Mouse (Mus musculus) embryonic facial prominence, embryonic 12.5 days (tissue): ENCODE results near the gene Adra2b. TPM values are rescaled to one million over a fixed set of nuclear protein-coding genes. Genes with fewer than 3 reads are reported as not detected.

ENCODE experiments used
- ATAC-seq: fragments of 200-750 bp; cut with Nextera tagmentation; 2 replicates; pipeline ENCODE4 v1.8.0; 2017; ENCODE audit not compliant: insufficient number of reproducible peaks, insufficient read depth, low FRiP score, low TSS enrichment
- H3K27ac ChIP-seq: fragments of 300-500 bp; sonication (generic); 2 replicates; pipeline ENCODE4 v1.5.1; 2016; ENCODE audit warnings: mild to moderate bottlenecking
- H3K27me3 ChIP-seq: fragments of 300-500 bp; sonication (generic); 2 replicates; pipeline ENCODE4 v1.6.1; 2016; ENCODE audit warnings: mild to moderate bottlenecking, moderate library complexity
- H3K36me3 ChIP-seq: fragments of 300-500 bp; sonication (generic); 2 replicates; pipeline ENCODE4 v1.6.1; 2016; ENCODE audit warnings: mild to moderate bottlenecking
- H3K4me1 ChIP-seq: fragments of 300-500 bp; sonication (generic); 2 replicates; pipeline ENCODE4 v1.6.1; 2016
- H3K4me2 ChIP-seq: fragments of 300-500 bp; sonication (generic); replicated peaks from 2 replicates; pipeline ENCODE4 v1.6.1; 2016; ENCODE audit warnings: mild to moderate bottlenecking, moderate library complexity
- H3K4me3 ChIP-seq: fragments of 300-500 bp; sonication (generic); 2 replicates; pipeline ENCODE4 v1.5.1; 2016; ENCODE audit warnings: mild to moderate bottlenecking
- H3K9ac ChIP-seq: fragments of 300-500 bp; sonication (generic); 2 replicates; pipeline ENCODE4 v1.6.1; 2016; ENCODE audit warnings: mild to moderate bottlenecking, moderate library complexity
- H3K9me3 ChIP-seq: fragments of 300-500 bp; sonication (generic); 2 replicates; pipeline ENCODE4 v1.6.1; 2016; ENCODE audit warnings: mild to moderate bottlenecking, moderate library complexity
- WGBS: fragments of 180-500 bp; shearing (Covaris S2); methylation state at CpG from one replicate; pipeline ENCODE4 v1.1.7; 2016; 5-methylcytosine and 5-hydroxymethylcytosine counted together
- polyA plus RNA-seq: library from polyadenylated mRNA; unstranded; fragments of >200 nt; fragmentation: Nextera tagmentation; extraction: Ambion mirVana; gene quantifications from 2 replicates; pipeline ENCODE4 v1.2.1, GENCODE M21; 2016

Gene Adra2b
- polyA plus RNA-seq = 1.7 and 1.8 TPM in 2 replicates

DNA sequence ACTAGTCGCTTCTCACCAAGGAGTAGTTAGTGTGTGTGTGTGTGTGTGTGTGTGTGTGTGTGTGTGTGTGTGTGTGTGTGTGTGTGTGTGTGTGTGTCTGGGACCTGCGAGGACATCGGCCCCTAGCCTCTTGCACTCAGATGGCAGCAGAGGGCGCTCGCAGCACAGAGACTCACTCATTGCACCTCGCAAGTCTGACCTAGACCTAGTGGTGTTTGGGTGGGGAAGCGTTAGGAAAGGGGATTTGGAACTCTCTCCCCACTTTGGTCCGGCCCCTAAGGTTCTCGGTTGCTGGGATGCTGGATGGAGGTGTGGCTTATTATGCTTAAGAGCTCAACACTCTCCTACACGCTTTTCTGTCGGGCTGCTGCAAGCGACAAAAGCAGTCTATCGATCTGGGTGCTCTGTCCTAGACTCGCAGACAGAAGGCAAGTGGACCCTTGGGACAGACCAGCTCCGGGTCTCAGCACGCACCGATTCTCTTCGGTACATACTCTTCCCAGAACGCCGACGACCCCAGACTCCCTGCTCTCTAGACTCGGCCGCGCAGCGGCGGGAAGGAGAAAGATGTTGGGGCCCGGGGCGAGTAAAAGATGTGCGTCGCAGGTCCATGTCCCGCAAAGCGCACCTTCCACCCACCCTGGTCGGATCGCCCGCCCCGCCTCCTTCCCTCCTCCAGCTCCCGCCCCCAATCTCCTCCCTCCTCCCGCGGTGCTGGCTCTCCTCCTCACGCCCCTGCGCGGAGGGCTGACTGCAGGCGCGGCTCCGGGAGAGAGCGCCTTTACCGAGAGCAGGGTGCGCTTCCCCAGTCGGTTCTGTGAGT is at the start of gene Adra2b:
TSS of gene Adra2b (plus strand) at position 750 of the 823 bp plus-strand sequence.
- Histone ChIP-seq H3K36me3 (no peaks in the 10 kb centered on the region), H3K4me1 (peaks cover 13% of the 10 kb centered on the region; the same call in 1 of the 2 replicates), H3K4me2 (peak within 1 kb of the TSS; percentile 74), H3K4me3 (peak within 1 kb of the TSS; percentile 43), H3K9ac (peak within 1 kb of the TSS; percentile 42), H3K9me3 (no peaks in the 10 kb centered on the region), H3K27ac (no peak within 1 kb of the TSS), H3K27me3 (peaks cover 65% of the 10 kb centered on the region)
- WGBS = 1% methylated on average over 47 of the region's 49 CpGs
- peak; percentile 52; the same call in 1 of the 2 replicates for ATAC-seq

DNA sequence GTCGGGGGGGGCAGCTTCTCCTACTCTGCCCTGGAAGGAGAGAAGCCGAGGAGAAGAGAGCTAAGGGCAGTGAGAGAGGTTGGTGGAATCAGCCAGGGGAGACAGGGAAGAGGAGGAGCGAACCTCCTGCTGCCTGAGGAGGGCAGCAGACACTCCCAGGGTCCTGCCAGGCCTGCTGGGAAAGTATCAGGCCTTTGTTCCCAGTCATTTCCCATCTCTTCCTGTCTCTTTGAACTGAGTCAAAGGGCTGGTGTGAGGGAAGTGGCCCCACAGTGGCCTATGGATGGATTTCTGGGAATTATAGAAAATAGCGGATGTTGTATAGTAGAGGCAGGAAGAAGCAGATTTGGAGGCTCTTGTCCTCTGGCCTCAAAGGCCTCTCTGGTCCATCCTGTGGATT is 49.1 kb upstream of the Adra2b start:
- Histone ChIP-seq H3K4me2 (no peak overlapping the region), H3K27ac (no peak overlapping the region), H3K36me3 (no peaks in the 10 kb centered on the region), H3K27me3 (no peaks in the 10 kb centered on the region), H3K4me1 (no peaks in the 10 kb centered on the region), H3K9me3 (no peaks in the 10 kb centered on the region), H3K9ac (no peak overlapping the region), H3K4me3 (no peak overlapping the region)
- ATAC-seq = no peak
- WGBS = 47% methylated on average over 4 of the region's 4 CpGs

DNA sequence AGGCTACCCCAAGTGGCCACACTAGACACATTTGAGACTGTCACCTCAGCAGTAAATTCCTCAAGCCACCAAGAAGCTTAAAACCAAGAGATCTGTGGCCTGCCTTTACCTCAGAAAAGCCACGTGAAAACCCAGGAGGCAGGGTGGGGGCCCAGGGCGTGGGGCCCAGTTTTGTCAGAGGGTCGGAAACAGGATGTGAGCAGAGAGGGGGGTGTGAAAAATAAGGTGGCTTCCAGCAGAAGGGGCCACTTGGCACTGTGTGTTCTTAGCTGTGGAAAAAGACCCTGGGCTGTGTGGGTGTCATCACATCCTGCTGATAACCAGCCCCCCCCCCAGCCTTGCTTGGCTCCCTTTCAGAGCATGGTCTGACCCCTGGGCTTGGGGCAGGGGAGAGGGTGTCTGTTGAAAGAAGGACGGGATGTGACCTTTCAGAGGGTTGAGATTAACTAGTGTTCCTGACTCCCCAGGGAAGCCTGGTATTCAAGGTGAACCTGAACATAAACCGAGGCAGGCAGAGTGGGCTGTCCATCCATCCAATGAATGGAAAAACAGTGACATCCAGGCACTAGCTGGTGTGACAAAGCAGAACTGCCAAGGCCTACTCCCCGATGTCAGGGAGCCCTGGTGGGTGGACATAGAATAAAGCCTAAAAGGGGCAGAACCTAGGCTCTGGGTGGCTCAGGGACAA is 48.4 kb upstream of the Adra2b start:
- no peak for ATAC-seq

DNA sequence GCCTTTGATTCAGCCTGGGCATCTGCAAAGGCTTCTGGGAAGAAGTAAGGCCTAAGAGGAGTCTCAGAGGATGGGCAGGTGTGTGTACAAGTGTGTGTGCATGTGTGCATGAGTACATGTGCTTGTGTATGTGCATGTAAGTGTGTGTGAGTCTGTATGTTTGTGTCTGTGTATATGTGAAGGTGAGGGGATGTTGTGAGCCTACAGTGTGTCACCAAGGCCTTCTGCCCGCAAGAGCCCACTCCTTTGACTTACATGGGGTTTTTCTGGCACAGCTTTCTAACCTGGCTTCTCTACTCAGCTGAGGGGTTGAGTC is 47.9 kb upstream of the Adra2b start:
- 94% methylated on average over 1 of the region's 1 CpGs for WGBS

More for the DNA sequence above, 48.4 kb upstream of the Adra2b start:
- WGBS = 72% methylated on average over 6 of the region's 6 CpGs
- Histone ChIP-seq H3K4me3 (no peak overlapping the region), H3K9ac (no peak overlapping the region), H3K36me3 (no peaks in the 10 kb centered on the region), H3K4me1 (no peaks in the 10 kb centered on the region), H3K9me3 (no peaks in the 10 kb centered on the region), H3K27ac (no peak overlapping the region), H3K27me3 (no peaks in the 10 kb centered on the region), H3K4me2 (no peak overlapping the region)

DNA sequence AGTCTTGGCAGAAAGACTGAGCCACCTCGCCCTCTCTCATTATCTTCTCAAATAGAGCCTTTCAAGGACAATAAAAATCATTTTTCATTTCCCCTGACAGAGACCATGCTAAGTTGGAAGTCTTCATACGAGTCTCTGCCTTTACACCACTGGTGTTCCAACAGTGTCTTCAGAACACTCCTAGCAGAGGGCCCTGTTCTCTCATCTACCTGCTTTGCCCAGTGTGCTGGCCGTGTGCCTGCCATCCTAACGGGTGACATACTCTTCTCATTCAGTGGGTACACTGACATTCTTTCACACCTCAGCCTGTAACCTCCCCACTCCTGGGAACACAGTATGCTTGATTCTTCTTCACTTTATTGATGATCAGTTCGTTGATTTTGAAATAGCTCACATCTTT is 46.6 kb upstream of the Adra2b start:
- Histone ChIP-seq H3K27ac (no peak overlapping the region), H3K9ac (no peak overlapping the region), H3K4me2 (no peak overlapping the region), H3K36me3 (no peaks in the 10 kb centered on the region), H3K4me1 (no peaks in the 10 kb centered on the region), H3K27me3 (no peaks in the 10 kb centered on the region), H3K9me3 (no peaks in the 10 kb centered on the region), H3K4me3 (no peak overlapping the region)
- ATAC-seq = no peak
- WGBS = 76% methylated on average over 5 of the region's 5 CpGs

More for the DNA sequence above, 47.9 kb upstream of the Adra2b start:
- Histone ChIP-seq H3K27me3 (no peaks in the 10 kb centered on the region), H3K4me1 (no peaks in the 10 kb centered on the region), H3K4me3 (no peak overlapping the region), H3K4me2 (no peak overlapping the region), H3K36me3 (no peaks in the 10 kb centered on the region), H3K9ac (no peak overlapping the region), H3K9me3 (no peaks in the 10 kb centered on the region), H3K27ac (no peak overlapping the region)
- no peak for ATAC-seq

DNA sequence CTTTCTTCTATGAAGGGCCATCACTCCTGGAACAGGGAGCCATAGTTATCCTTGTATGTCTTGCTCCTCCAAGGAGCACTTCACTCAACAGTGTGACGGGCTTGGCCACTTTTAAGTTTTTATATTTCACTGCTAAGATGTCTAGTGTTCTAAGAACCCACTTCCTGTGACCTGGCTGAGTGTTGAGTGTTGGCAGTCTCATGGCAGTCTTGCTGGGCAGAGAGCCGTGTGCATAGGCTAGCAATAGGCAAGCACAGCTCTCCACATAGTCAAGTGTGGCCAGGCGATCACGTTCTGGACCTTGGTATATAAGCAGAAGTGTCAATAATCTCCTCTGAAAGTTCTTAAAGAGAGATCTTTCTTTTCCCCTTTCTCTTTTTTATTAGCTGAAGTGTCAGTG is 44.9 kb upstream of the Adra2b start:
- Histone ChIP-seq H3K4me3 (no peak overlapping the region), H3K36me3 (no peaks in the 10 kb centered on the region), H3K9ac (no peak overlapping the region), H3K9me3 (no peaks in the 10 kb centered on the region), H3K4me1 (no peaks in the 10 kb centered on the region), H3K27ac (no peak overlapping the region), H3K4me2 (no peak overlapping the region), H3K27me3 (no peaks in the 10 kb centered on the region)
- WGBS = 81% methylated on average over 4 of the region's 4 CpGs
- no peak for ATAC-seq

DNA sequence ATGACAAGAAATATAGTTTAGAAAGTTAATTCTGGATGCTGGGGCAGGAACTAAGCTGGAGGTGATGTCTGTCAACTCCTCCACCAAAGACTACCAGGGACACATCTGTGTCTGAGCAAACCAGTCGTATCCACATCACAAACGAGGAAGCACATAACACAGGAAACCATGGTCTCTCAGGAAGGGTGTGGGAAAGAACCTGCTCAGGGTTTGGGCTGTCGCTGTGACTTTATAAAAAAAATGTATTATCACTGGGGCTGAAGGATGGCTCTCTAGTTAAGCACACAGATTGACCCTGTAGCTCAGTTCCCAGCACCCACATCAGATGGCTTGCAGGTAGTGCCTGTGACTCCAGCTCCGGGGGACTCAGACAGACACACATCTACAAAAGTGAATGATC is 43.9 kb upstream of the Adra2b start:
- Histone ChIP-seq H3K9me3 (no peaks in the 10 kb centered on the region), H3K4me1 (peaks cover 6% of the 10 kb centered on the region; the same call in 1 of the 2 replicates), H3K27me3 (no peaks in the 10 kb centered on the region), H3K36me3 (no peaks in the 10 kb centered on the region), H3K4me3 (no peak overlapping the region), H3K9ac (no peak overlapping the region), H3K4me2 (no peak overlapping the region), H3K27ac (no peak overlapping the region)
- 74% methylated on average over 4 of the region's 4 CpGs for WGBS
- ATAC-seq = no peak

DNA sequence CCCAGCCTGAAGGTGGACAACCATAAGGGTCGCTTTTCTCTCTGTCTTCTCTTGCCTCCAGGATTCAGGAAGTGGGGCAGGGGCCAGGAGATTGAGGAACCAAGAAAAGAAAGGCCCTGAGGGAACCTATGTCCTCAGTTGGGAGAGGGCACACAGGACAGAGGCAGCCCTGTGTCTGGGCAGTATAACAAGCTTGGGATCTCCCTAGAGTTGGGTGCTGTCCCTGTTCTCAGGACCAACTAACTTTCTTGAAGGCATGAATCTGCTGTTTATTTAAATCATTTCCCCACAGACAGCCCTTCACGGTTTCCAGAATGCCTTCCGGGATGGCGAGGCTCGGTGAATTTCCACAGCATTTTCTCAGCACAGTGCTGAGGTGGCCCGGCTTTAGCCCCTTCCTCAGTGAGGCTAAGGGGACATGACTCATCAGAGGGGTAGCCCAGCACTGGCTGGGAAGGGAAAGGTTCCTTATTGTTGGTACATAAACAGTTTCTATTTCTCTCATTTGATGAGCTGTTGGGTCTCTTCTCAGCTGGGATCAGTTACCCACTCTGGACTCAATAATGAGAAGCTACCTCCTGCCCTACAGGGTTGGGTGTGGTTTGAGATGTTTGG is 40.2 kb upstream of the Adra2b start:
- no peaks in the 10 kb centered on the region for H3K27me3 ChIP-seq
- H3K27ac ChIP-seq = no peak overlapping the region
- no peak overlapping the region for H3K4me3 ChIP-seq
- no peaks in the 10 kb centered on the region for H3K36me3 ChIP-seq
- WGBS = 62% methylated on average over 6 of the region's 6 CpGs
- no peak overlapping the region for H3K9ac ChIP-seq
- H3K4me1 ChIP-seq = peaks cover 6% of the 10 kb centered on the region; the same call in 1 of the 2 replicates
- no peak overlapping the region for H3K4me2 ChIP-seq
- no peak for ATAC-seq
- H3K9me3 ChIP-seq = no peaks in the 10 kb centered on the region

DNA sequence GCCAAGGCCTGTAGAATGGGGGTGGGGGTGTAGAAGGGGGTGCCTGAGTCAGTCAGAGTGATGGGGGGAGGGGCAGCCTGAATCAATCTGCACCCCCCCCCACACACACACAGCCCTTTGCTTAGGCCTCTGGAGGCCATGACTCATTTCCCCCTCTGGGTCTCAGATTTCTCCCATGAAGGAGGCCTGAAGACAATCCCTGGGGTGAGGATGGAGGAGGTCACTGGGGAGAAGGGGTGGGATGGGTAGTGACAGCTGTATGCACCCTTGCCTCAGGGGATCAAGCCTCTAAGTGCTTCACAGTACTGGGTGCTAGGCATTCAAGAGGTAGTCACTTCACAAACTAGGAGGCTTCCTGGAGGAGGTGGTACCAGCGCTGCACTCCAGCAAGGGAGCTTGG is 39.3 kb upstream of the Adra2b start:
- H3K9ac ChIP-seq = no peak overlapping the region
- H3K4me1 ChIP-seq = peaks cover 6% of the 10 kb centered on the region; the same call in 1 of the 2 replicates
- no peak overlapping the region for H3K4me3 ChIP-seq
- H3K9me3 ChIP-seq = no peaks in the 10 kb centered on the region
- H3K4me2 ChIP-seq = no peak overlapping the region
- ATAC-seq = no peak
- H3K27ac ChIP-seq = no peak overlapping the region
- H3K36me3 ChIP-seq = no peaks in the 10 kb centered on the region
- H3K27me3 ChIP-seq = no peaks in the 10 kb centered on the region
- 74% methylated on average over 1 of the region's 1 CpGs for WGBS

DNA sequence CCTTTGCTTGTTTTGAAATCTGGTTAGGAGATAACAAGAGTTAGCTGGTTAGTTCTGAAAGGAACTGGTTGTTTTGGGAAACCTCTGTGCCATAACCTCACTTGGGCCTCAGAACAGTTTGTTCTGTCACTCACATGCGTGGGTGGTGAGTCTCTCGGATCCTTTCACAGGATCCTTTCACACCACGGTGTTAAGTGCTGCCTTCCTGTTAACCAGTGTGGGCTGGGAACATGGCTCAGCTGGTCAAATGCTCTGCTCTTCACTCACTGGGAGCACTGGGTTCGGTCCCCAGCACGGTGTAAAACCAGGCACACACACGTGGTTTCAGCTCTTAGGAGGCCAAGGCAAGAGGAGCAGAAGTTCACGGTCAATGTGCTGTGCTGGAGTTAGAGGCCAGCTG is 38.6 kb upstream of the Adra2b start:
- Histone ChIP-seq H3K4me1 (peaks cover 6% of the 10 kb centered on the region; the same call in 1 of the 2 replicates), H3K27ac (no peak overlapping the region), H3K4me3 (no peak overlapping the region), H3K4me2 (no peak overlapping the region), H3K9me3 (no peaks in the 10 kb centered on the region), H3K27me3 (no peaks in the 10 kb centered on the region), H3K36me3 (no peaks in the 10 kb centered on the region), H3K9ac (no peak overlapping the region)
- no peak for ATAC-seq
- WGBS = 79% methylated on average over 7 of the region's 7 CpGs

DNA sequence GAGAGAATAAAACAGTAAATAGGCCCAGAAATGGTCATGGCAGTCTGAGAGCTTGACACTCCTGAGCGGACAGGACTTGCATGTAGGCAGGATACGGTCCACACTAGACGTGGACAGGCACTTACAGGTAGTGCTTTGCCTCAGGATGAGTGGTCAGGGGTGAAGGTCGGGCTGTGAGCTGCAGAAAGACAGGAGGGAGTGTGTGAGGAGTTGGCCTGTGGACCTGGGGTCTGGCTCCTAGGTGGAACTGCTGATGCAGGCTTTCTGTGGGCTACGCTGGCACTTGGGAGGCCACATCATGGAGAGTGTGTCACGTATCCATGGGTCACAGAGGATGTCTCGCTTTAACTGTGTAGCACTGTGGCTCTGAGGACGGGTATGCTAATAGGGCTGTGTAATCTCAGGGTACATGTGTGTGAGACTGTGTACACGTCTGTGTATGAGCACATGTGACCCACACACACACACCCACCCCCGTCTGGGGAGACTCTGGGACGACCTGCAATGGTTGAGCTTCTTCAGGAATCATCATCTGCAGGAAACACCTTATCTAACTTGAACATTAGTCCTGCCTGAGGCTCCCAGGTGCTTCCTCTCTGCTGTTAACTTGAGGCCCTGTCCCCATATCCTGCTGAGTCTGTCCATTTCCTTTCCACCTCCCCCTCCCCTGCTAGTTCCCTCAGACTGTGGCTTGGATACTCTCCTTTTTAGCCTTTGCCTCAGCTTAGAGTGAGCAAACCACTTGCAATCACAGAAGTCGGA is 34.7 kb upstream of the Adra2b start:
- 67% methylated on average over 12 of the region's 12 CpGs for WGBS
- Histone ChIP-seq H3K4me3 (no peak overlapping the region), H3K27ac (peak overlapping the region; percentile 41; the same call in 1 of the 2 replicates), H3K27me3 (no peaks in the 10 kb centered on the region), H3K9ac (no peak overlapping the region), H3K4me2 (no peak overlapping the region), H3K36me3 (no peaks in the 10 kb centered on the region), H3K9me3 (no peaks in the 10 kb centered on the region), H3K4me1 (peaks cover 5% of the 10 kb centered on the region; the same call in 1 of the 2 replicates)
- ATAC-seq = no peak
